Mouse (Mus musculus) embryonic facial prominence, embryonic 14.5 days (tissue): Measurements from ENCODE around the gene Lims1. TPM values are rescaled to one million over a fixed set of nuclear protein-coding genes. Genes with fewer than 3 reads are reported as not detected.

Experiments
- ATAC-seq: fragments of 200-750 bp; cut with Nextera tagmentation; 2 replicates; pipeline ENCODE4 v1.8.0; 2017; ENCODE audit warnings: low read depth, moderate number of reproducible peaks, moderate TSS enrichment
- DNase-seq: peaks from one replicate; pipeline ENCODE4 v3.0.0-alpha.2; 2015; ENCODE audit warnings: low spot score
- H3K27ac ChIP-seq: fragments of 300-500 bp; sonication (generic); replicated peaks from 2 replicates; pipeline ENCODE4 v1.5.1; 2014; ENCODE audit warnings: low read depth, mild to moderate bottlenecking, low read length, moderate library complexity
- H3K27me3 ChIP-seq: fragments of 300-500 bp; sonication (generic); replicated peaks from 2 replicates; pipeline ENCODE4 v1.6.1; 2014; ENCODE audit warnings: low read length; ENCODE audit not compliant: control insufficient read depth, insufficient read depth
- H3K36me3 ChIP-seq: fragments of 300-500 bp; sonication (generic); 2 replicates; pipeline ENCODE4 v1.6.1; 2014; ENCODE audit warnings: low read length, mixed read lengths; ENCODE audit not compliant: control insufficient read depth, insufficient read depth
- H3K4me1 ChIP-seq: fragments of 300-500 bp; sonication (generic); 2 replicates; pipeline ENCODE4 v1.6.1; 2014; ENCODE audit warnings: antibody characterized with exemption, low read length; ENCODE audit not compliant: control insufficient read depth, insufficient read depth
- H3K4me2 ChIP-seq: fragments of 300-500 bp; sonication (generic); 2 replicates; pipeline ENCODE4 v1.6.1; 2014; ENCODE audit warnings: low read depth, mild to moderate bottlenecking, low read length, moderate library complexity, mixed read lengths
- H3K4me3 ChIP-seq: fragments of 300-500 bp; sonication (generic); 2 replicates; pipeline ENCODE4 v1.5.1; 2014; ENCODE audit warnings: low read depth, mild to moderate bottlenecking, low read length
- H3K9ac ChIP-seq: fragments of 300-500 bp; sonication (generic); 2 replicates; pipeline ENCODE4 v1.6.1; 2014; ENCODE audit warnings: low read depth, mild to moderate bottlenecking, low read length, moderate library complexity, mixed read lengths
- H3K9me3 ChIP-seq: fragments of 300-500 bp; sonication (generic); 2 replicates; pipeline ENCODE4 v1.6.1; 2016; ENCODE audit warnings: low read length; ENCODE audit not compliant: control insufficient read depth
- WGBS: fragments of 180-500 bp; shearing (Covaris S2); extraction: QIAGEN DNeasy Blood & Tissue Kit; methylation state at CpG from one replicate; pipeline ENCODE4 v1.1.7; 2014; 5-methylcytosine and 5-hydroxymethylcytosine counted together
- polyA plus RNA-seq: library from polyadenylated mRNA; unstranded; fragments of >200 nt; fragmentation: Nextera tagmentation; extraction: Ambion mirVana; gene quantifications from 2 replicates; pipeline ENCODE4 v1.2.1, GENCODE M21; 2014

Gene Lims1
- polyA plus RNA-seq, 1 experiment from 2014 or later = 121 TPM

GRCm38 (mm10) chr10:58393026-58394014 is 70.1 kb downstream of the Lims1 start:
- no peaks in the 10 kb centered on the region for H3K36me3 ChIP-seq
- H3K4me3 ChIP-seq = no peak overlapping the region
- H3K4me1 ChIP-seq = peaks cover 3% of the 10 kb centered on the region; the same call in 1 of the 2 replicates
- no peak overlapping the region for H3K9ac ChIP-seq
- no peaks in the 10 kb centered on the region for H3K9me3 ChIP-seq
- no peak overlapping the region for H3K27ac ChIP-seq
- DNase-seq (no peak), ATAC-seq (no peak)
- WGBS = 78% methylated on average over 7 of the region's 7 CpGs
- no peak overlapping the region for H3K4me2 ChIP-seq
- no peaks in the 10 kb centered on the region for H3K27me3 ChIP-seq

GRCm38 (mm10) chr10:58394170-58394569 is 70.9 kb downstream of the Lims1 start:
- Histone ChIP-seq H3K9me3 (no peaks in the 10 kb centered on the region), H3K4me2 (no peak overlapping the region), H3K27ac (no peak overlapping the region; the same call in 1 of the 2 replicates), H3K27me3 (no peaks in the 10 kb centered on the region), H3K9ac (0 out of 2 replicates have a peak overlapping the region, but pooled peaks have one; percentile 14), H3K4me1 (peaks cover 3% of the 10 kb centered on the region; the same call in 1 of the 2 replicates), H3K36me3 (0 out of 2 replicates have a peak, but pooled peaks cover 3% of the 10 kb centered on the region), H3K4me3 (no peak overlapping the region)
- DNase-seq (peak; percentile 48), ATAC-seq (peak; percentile 72; the same call in 1 of the 2 replicates)
- WGBS = 68% methylated on average over 10 of the region's 10 CpGs

DNA sequence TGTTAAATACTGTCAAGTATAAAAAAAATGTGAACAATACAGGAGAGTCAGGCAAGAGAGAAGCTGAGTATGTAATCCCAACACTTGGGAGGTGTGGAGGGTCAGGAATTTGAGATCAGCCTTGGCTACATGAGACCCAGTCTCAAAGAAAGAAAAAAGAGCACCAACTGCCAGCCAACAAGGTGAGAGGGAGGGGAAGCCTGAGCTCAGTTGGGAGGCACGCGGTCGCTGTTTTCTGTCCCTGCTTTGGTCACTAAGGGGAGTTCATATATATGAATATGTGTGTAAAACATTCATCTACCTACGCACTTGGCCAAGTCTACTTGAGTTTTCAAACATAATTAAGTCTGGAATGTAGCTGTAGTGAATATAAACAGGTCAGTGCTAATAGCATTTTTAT is 72.0 kb downstream of the Lims1 start:
- H3K4me2 ChIP-seq = no peak overlapping the region
- DNase-seq (no peak), ATAC-seq (0 out of 2 replicates have a peak, but pooled peaks have one; percentile 37)
- peaks cover 3% of the 10 kb centered on the region; the same call in 1 of the 2 replicates for H3K4me1 ChIP-seq
- H3K36me3 ChIP-seq = 0 out of 2 replicates have a peak, but pooled peaks cover 7% of the 10 kb centered on the region
- WGBS = 79% methylated on average over 4 of the region's 4 CpGs
- H3K27me3 ChIP-seq = no peaks in the 10 kb centered on the region
- H3K4me3 ChIP-seq = no peak overlapping the region
- H3K27ac ChIP-seq = no peak overlapping the region
- H3K9ac ChIP-seq = no peak overlapping the region
- no peaks in the 10 kb centered on the region for H3K9me3 ChIP-seq

GRCm38 (mm10) chr10:58395723-58396122 is 72.5 kb downstream of the Lims1 start:
- no peak overlapping the region for H3K27ac ChIP-seq
- H3K9me3 ChIP-seq = no peaks in the 10 kb centered on the region
- no peak for ATAC-seq
- no peak for DNase-seq
- no peak overlapping the region for H3K9ac ChIP-seq
- H3K4me2 ChIP-seq = no peak overlapping the region
- peaks cover 7% of the 10 kb centered on the region; the same call in 1 of the 2 replicates for H3K36me3 ChIP-seq
- no peaks in the 10 kb centered on the region for H3K27me3 ChIP-seq
- H3K4me3 ChIP-seq = no peak overlapping the region
- peaks cover 3% of the 10 kb centered on the region; the same call in 1 of the 2 replicates for H3K4me1 ChIP-seq
- 90% methylated on average over 2 of the region's 2 CpGs for WGBS

GRCm38 (mm10) chr10:58396600-58396999 is 73.3 kb downstream of the Lims1 start:
- H3K9me3 ChIP-seq = no peaks in the 10 kb centered on the region
- H3K27me3 ChIP-seq = no peaks in the 10 kb centered on the region
- no peak overlapping the region for H3K4me3 ChIP-seq
- H3K36me3 ChIP-seq = peaks cover 14% of the 10 kb centered on the region
- H3K4me2 ChIP-seq = no peak overlapping the region
- 72% methylated on average over 3 of the region's 3 CpGs for WGBS
- DNase-seq (no peak), ATAC-seq (no peak)
- peaks cover 3% of the 10 kb centered on the region; the same call in 1 of the 2 replicates for H3K4me1 ChIP-seq
- H3K27ac ChIP-seq = no peak overlapping the region; the same call in 1 of the 2 replicates
- H3K9ac ChIP-seq = no peak overlapping the region

DNA sequence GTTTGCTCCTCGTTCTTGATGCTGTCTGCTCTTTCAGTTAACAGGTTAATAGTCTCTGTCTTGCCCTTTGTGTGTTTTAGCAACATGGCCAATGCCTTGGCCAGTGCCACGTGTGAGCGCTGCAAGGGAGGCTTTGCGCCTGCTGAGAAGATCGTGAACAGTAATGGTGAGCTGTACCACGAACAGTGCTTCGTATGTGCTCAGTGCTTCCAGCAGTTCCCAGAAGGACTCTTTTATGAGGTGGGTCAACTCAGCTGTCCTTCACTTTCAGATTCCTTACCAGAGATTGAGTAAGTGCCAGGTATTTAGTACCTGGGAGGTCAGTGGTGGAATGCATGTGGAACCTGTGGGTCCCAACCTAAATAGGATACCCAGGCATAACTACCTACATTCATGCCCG is 75.7 kb downstream of the Lims1 start:
- H3K27ac ChIP-seq = no peak overlapping the region
- 92% methylated on average over 8 of the region's 8 CpGs for WGBS
- no peak overlapping the region for H3K9ac ChIP-seq
- DNase-seq (no peak), ATAC-seq (no peak)
- H3K4me2 ChIP-seq = no peak overlapping the region
- no peaks in the 10 kb centered on the region for H3K9me3 ChIP-seq
- H3K36me3 ChIP-seq = peaks cover 30% of the 10 kb centered on the region
- H3K4me1 ChIP-seq = no peaks in the 10 kb centered on the region
- no peak overlapping the region for H3K4me3 ChIP-seq
- H3K27me3 ChIP-seq = no peaks in the 10 kb centered on the region

DNA sequence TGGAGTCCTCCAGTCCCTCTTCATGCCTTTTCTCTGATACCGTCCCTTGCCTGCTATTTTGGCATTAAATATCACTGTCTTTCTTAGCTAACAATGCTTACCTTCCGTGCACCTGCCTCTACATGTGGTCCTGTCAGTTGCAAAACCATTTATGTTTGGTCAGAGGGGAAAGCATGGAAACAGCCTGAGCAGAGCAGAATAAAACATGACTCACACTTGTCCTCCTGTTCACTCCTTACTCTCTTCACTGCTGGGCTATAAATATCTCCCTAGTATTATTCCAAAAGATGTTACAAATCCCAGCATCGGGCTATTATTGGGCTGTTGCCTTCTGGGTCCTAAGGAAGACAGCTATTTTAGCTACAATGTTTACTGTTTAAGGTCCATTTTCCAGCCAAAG is 78.6 kb downstream of the Lims1 start:
- peaks cover 40% of the 10 kb centered on the region for H3K36me3 ChIP-seq
- H3K27ac ChIP-seq = no peak overlapping the region
- H3K4me3 ChIP-seq = no peak overlapping the region
- DNase-seq (no peak), ATAC-seq (no peak)
- WGBS = 87% methylated on average over 3 of the region's 3 CpGs
- no peak overlapping the region for H3K9ac ChIP-seq
- no peaks in the 10 kb centered on the region for H3K27me3 ChIP-seq
- H3K4me1 ChIP-seq = no peaks in the 10 kb centered on the region
- H3K4me2 ChIP-seq = no peak overlapping the region
- H3K9me3 ChIP-seq = no peaks in the 10 kb centered on the region

- Histone ChIP-seq H3K27ac (no peak overlapping the region), H3K4me2 (no peak overlapping the region), H3K27me3 (no peaks in the 10 kb centered on the region), H3K4me1 (no peaks in the 10 kb centered on the region), H3K4me3 (no peak overlapping the region), H3K9ac (no peak overlapping the region), H3K9me3 (no peaks in the 10 kb centered on the region), H3K36me3 (peaks cover 48% of the 10 kb centered on the region)
- DNase-seq (no peak), ATAC-seq (no peak)
- 86% methylated on average over 6 of the region's 6 CpGs for WGBS
Observed at GRCm38 (mm10) chr10:58404639-58405038, 81.4 kb downstream of the Lims1 start.
